Mouse (Mus musculus): Measurements from ENCODE around the gene 1700056E22Rik. TPM values are rescaled to one million over a fixed set of nuclear protein-coding genes. Genes with fewer than 3 reads are reported as not detected.

1700056E22Rik gene
- polyA plus RNA-seq, 1 experiment from 2014 or later = 1.9 TPM

- Histone ChIP-seq H3K27me3 (ENCODE audit: control insufficient read depth, insufficient read depth, low read length) (no peaks in the 10 kb centered on the region), H3K27ac (ENCODE audit: low read depth, low read length) (peak overlapping the region; percentile 54; the same call in 1 of the 2 replicates), H3K4me1 (ENCODE audit: control insufficient read depth, insufficient read depth, low read length) (peaks cover 8% of the 10 kb centered on the region), H3K9ac (ENCODE audit: low read length) (peak overlapping the region; percentile 53), H3K4me2 (ENCODE audit: low read depth) (peak overlapping the region; percentile 70), H3K36me3 (ENCODE audit: control insufficient read depth, insufficient read depth, low read length) (no peaks in the 10 kb centered on the region), H3K4me3 (ENCODE audit: low read depth, low read length) (peak overlapping the region; percentile 67), H3K9me3 (ENCODE audit: control insufficient read depth, low read length) (no peaks in the 10 kb centered on the region)
- ATAC-seq (ENCODE audit: insufficient read depth, low FRiP score, low TSS enrichment) (0 out of 2 replicates have a peak, but pooled peaks have one; percentile 0), DNase-seq (ENCODE audit: low spot score) (peak; percentile 56)
- 0% methylated on average over 12 of the region's 12 CpGs for WGBS
Observed at GRCm38 (mm10) chr1:184034741-184035181, 660 bp upstream of the 1700056E22Rik start.

- ATAC-seq (ENCODE audit: insufficient read depth, low FRiP score, low TSS enrichment) (peak; percentile 76), DNase-seq (ENCODE audit: low spot score) (no peak)
- H3K4me3 ChIP-seq (ENCODE audit: low read depth, low read length) = peak overlapping the region; percentile 67
Observed at GRCm38 (mm10) chr1:184033390-184034010, 601 bp downstream of the 1700056E22Rik start.

GRCm38 (mm10) chr1:184032682-184033389 lies 1.3 kb downstream of the 1700056E22Rik start:
- Histone ChIP-seq H3K9me3 (ENCODE audit: control insufficient read depth, low read length) (no peaks in the 10 kb centered on the region), H3K36me3 (ENCODE audit: control insufficient read depth, insufficient read depth, low read length) (no peaks in the 10 kb centered on the region), H3K4me1 (ENCODE audit: control insufficient read depth, insufficient read depth, low read length) (peaks cover 8% of the 10 kb centered on the region), H3K4me3 (ENCODE audit: low read depth, low read length) (peak overlapping the region; percentile 67), H3K27ac (ENCODE audit: low read depth, low read length) (peak overlapping the region; percentile 96), H3K4me2 (ENCODE audit: low read depth) (peak overlapping the region; percentile 82), H3K27me3 (ENCODE audit: control insufficient read depth, insufficient read depth, low read length) (no peaks in the 10 kb centered on the region), H3K9ac (ENCODE audit: low read length) (peak overlapping the region; percentile 95)
- 20% methylated on average over 19 of the region's 19 CpGs for WGBS
- DNase-seq (ENCODE audit: low spot score) (no peak), ATAC-seq (ENCODE audit: insufficient read depth, low FRiP score, low TSS enrichment) (no peak; the same call in 1 of the 2 replicates)

More at GRCm38 (mm10) chr1:184033390-184034010, 601 bp downstream of the 1700056E22Rik start:
- no peaks in the 10 kb centered on the region for H3K9me3 ChIP-seq (ENCODE audit: control insufficient read depth, low read length)
- WGBS = under 1% methylated on average over 63 of the region's 63 CpGs
- peak overlapping the region; percentile 96 for H3K27ac ChIP-seq (ENCODE audit: low read depth, low read length)
- H3K9ac ChIP-seq (ENCODE audit: low read length) = peak overlapping the region; percentile 95
- peaks cover 8% of the 10 kb centered on the region for H3K4me1 ChIP-seq (ENCODE audit: control insufficient read depth, insufficient read depth, low read length)
- H3K36me3 ChIP-seq (ENCODE audit: control insufficient read depth, insufficient read depth, low read length) = no peaks in the 10 kb centered on the region
- H3K27me3 ChIP-seq (ENCODE audit: control insufficient read depth, insufficient read depth, low read length) = no peaks in the 10 kb centered on the region
- H3K4me2 ChIP-seq (ENCODE audit: low read depth) = peak overlapping the region; percentile 82

GRCm38 (mm10) chr1:184030070-184030802 lies 3.9 kb downstream of the 1700056E22Rik start:
- ATAC-seq (ENCODE audit: insufficient read depth, low FRiP score, low TSS enrichment) = no peak
- Histone ChIP-seq H3K27ac (ENCODE audit: low read depth, low read length) (no peak overlapping the region), H3K36me3 (ENCODE audit: control insufficient read depth, insufficient read depth, low read length) (no peaks in the 10 kb centered on the region), H3K9ac (ENCODE audit: low read length) (no peak overlapping the region), H3K4me1 (ENCODE audit: control insufficient read depth, insufficient read depth, low read length) (peaks cover 5% of the 10 kb centered on the region), H3K27me3 (ENCODE audit: control insufficient read depth, insufficient read depth, low read length) (no peaks in the 10 kb centered on the region), H3K4me2 (ENCODE audit: low read depth) (no peak overlapping the region), H3K4me3 (ENCODE audit: low read depth, low read length) (no peak overlapping the region), H3K9me3 (ENCODE audit: control insufficient read depth, low read length) (no peaks in the 10 kb centered on the region)
- DNase-seq (ENCODE audit: low spot score) = no peak
- 88% methylated on average over 8 of the region's 8 CpGs for WGBS

GRCm38 (mm10) chr1:184027039-184027438 lies 7.1 kb downstream of the 1700056E22Rik start:
- ATAC-seq (ENCODE audit: insufficient read depth, low FRiP score, low TSS enrichment) = no peak
- WGBS = 85% methylated on average over 3 of the region's 3 CpGs
- Histone ChIP-seq H3K9me3 (ENCODE audit: control insufficient read depth, low read length) (no peaks in the 10 kb centered on the region), H3K4me2 (ENCODE audit: low read depth) (no peak overlapping the region), H3K27ac (ENCODE audit: low read depth, low read length) (no peak overlapping the region), H3K36me3 (ENCODE audit: control insufficient read depth, insufficient read depth, low read length) (no peaks in the 10 kb centered on the region), H3K27me3 (ENCODE audit: control insufficient read depth, insufficient read depth, low read length) (no peaks in the 10 kb centered on the region), H3K4me1 (ENCODE audit: control insufficient read depth, insufficient read depth, low read length) (no peaks in the 10 kb centered on the region), H3K4me3 (ENCODE audit: low read depth, low read length) (no peak overlapping the region), H3K9ac (ENCODE audit: low read length) (no peak overlapping the region)
- DNase-seq (ENCODE audit: low spot score) = no peak

- H3K9ac ChIP-seq (ENCODE audit: low read length) = no peak overlapping the region
- WGBS = 96% methylated on average over 5 of the region's 5 CpGs
- ATAC-seq (ENCODE audit: insufficient read depth, low FRiP score, low TSS enrichment) = no peak
- H3K27me3 ChIP-seq (ENCODE audit: control insufficient read depth, insufficient read depth, low read length) = no peaks in the 10 kb centered on the region
- no peak overlapping the region for H3K4me2 ChIP-seq (ENCODE audit: low read depth)
- no peak overlapping the region for H3K27ac ChIP-seq (ENCODE audit: low read depth, low read length)
- H3K36me3 ChIP-seq (ENCODE audit: control insufficient read depth, insufficient read depth, low read length) = no peaks in the 10 kb centered on the region
- no peak overlapping the region for H3K4me3 ChIP-seq (ENCODE audit: low read depth, low read length)
- no peaks in the 10 kb centered on the region for H3K9me3 ChIP-seq (ENCODE audit: control insufficient read depth, low read length)
- no peak for DNase-seq (ENCODE audit: low spot score)
- H3K4me1 ChIP-seq (ENCODE audit: control insufficient read depth, insufficient read depth, low read length) = no peaks in the 10 kb centered on the region
Observed at GRCm38 (mm10) chr1:184025079-184025478, 9.0 kb downstream of the 1700056E22Rik start.

- no peak overlapping the region for H3K4me2 ChIP-seq (ENCODE audit: low read depth)
- H3K27me3 ChIP-seq (ENCODE audit: control insufficient read depth, insufficient read depth, low read length) = no peaks in the 10 kb centered on the region
- H3K9me3 ChIP-seq (ENCODE audit: control insufficient read depth, low read length) = no peaks in the 10 kb centered on the region
- no peak overlapping the region for H3K27ac ChIP-seq (ENCODE audit: low read depth, low read length)
- no peak overlapping the region for H3K9ac ChIP-seq (ENCODE audit: low read length)
- no peak overlapping the region for H3K4me3 ChIP-seq (ENCODE audit: low read depth, low read length)
- WGBS = 85% methylated on average over 2 of the region's 2 CpGs
- ATAC-seq (ENCODE audit: insufficient read depth, low FRiP score, low TSS enrichment) (no peak), DNase-seq (ENCODE audit: low spot score) (no peak)
- no peaks in the 10 kb centered on the region for H3K4me1 ChIP-seq (ENCODE audit: control insufficient read depth, insufficient read depth, low read length)
- H3K36me3 ChIP-seq (ENCODE audit: control insufficient read depth, insufficient read depth, low read length) = no peaks in the 10 kb centered on the region
Observed at GRCm38 (mm10) chr1:184024631-184025030, 9.5 kb downstream of the 1700056E22Rik start.

GRCm38 (mm10) chr1:184023971-184024370 lies 10.1 kb downstream of the 1700056E22Rik start:
- Histone ChIP-seq H3K36me3 (ENCODE audit: control insufficient read depth, insufficient read depth, low read length) (no peaks in the 10 kb centered on the region), H3K9me3 (ENCODE audit: control insufficient read depth, low read length) (no peaks in the 10 kb centered on the region), H3K27me3 (ENCODE audit: control insufficient read depth, insufficient read depth, low read length) (no peaks in the 10 kb centered on the region), H3K4me2 (ENCODE audit: low read depth) (no peak overlapping the region), H3K4me1 (ENCODE audit: control insufficient read depth, insufficient read depth, low read length) (0 out of 2 replicates have a peak, but pooled peaks cover 2% of the 10 kb centered on the region), H3K27ac (ENCODE audit: low read depth, low read length) (no peak overlapping the region), H3K9ac (ENCODE audit: low read length) (no peak overlapping the region), H3K4me3 (ENCODE audit: low read depth, low read length) (no peak overlapping the region)
- no peak for DNase-seq (ENCODE audit: low spot score)
- 73% methylated on average over 2 of the region's 2 CpGs for WGBS
- no peak for ATAC-seq (ENCODE audit: insufficient read depth, low FRiP score, low TSS enrichment)

Measured in neural tube, embryonic 11.5 days (tissue).